Mouse (Mus musculus) brain, embryonic 18.5 days (tissue): ENCODE results near the gene Sept14.
"Not testable (repeated sequence)": the region's sequence is repeated elsewhere in the genome, so short reads cannot be mapped to it uniquely, and the experiment has no call there.

ENCODE experiments used
- DNase-seq: peaks from one replicate; pipeline ENCODE4 v3.0.0-alpha.2; 2012; ENCODE audit warnings: low read depth, low spot score

Sept14 gene

GRCm38 (mm10) chr5:129708412-129708811, at the start of gene Sept14:
Sept14 (minus strand) TSS chr5:129708512.
- no peak for DNase-seq

- no peak for DNase-seq
These were observed 48.6 kb upstream of the Sept14 start for GRCm38 (mm10) chr5:129756886-129757285.

GRCm38 (mm10) chr5:129744050-129744449, 35.7 kb upstream of the Sept14 start:
- DNase-seq = no peak

- DNase-seq = no peak
These were observed 34.7 kb upstream of the Sept14 start for GRCm38 (mm10) chr5:129742903-129743488.

GRCm38 (mm10) chr5:129740976-129741375, 32.7 kb upstream of the Sept14 start:
- no peak for DNase-seq

- DNase-seq = no peak
These were observed 22.7 kb upstream of the Sept14 start for GRCm38 (mm10) chr5:129731021-129731420.

GRCm38 (mm10) chr5:129730344-129730743, 22.0 kb upstream of the Sept14 start:
- DNase-seq = no peak

GRCm38 (mm10) chr5:129729286-129729685, 21.0 kb upstream of the Sept14 start:
- DNase-seq = no peak

GRCm38 (mm10) chr5:129726784-129727183, 18.5 kb upstream of the Sept14 start:
- no peak for DNase-seq

GRCm38 (mm10) chr5:129725774-129726392, 17.6 kb upstream of the Sept14 start:
- DNase-seq = no peak

- peak; percentile 47 for DNase-seq
These were observed 16.8 kb upstream of the Sept14 start, which contains the start of gene Nipsnap2 for GRCm38 (mm10) chr5:129724834-129725773. Nipsnap2 (plus strand) TSS chr5:129725063.

GRCm38 (mm10) chr5:129724268-129724667, 16.0 kb upstream of the Sept14 start:
- DNase-seq = no peak

- DNase-seq = no peak
These were observed 11.9 kb upstream of the Sept14 start for GRCm38 (mm10) chr5:129720176-129720575.

GRCm38 (mm10) chr5:129717016-129717415, 8.7 kb upstream of the Sept14 start:
- no peak for DNase-seq

- peak; percentile 89 for DNase-seq
These were observed 7.1 kb upstream of the Sept14 start, which contains the start of gene Mrps17 for GRCm38 (mm10) chr5:129715326-129715861. Mrps17 (plus strand) TSS chr5:129715497.

- DNase-seq = no peak
These were observed 4.9 kb downstream of the Sept14 start for GRCm38 (mm10) chr5:129703368-129703767.

- no peak for DNase-seq
These were observed 6.6 kb downstream of the Sept14 start for GRCm38 (mm10) chr5:129701706-129702105.

- DNase-seq = no peak
These were observed 7.8 kb downstream of the Sept14 start for GRCm38 (mm10) chr5:129700506-129700905.

- no peak for DNase-seq
These were observed 17.8 kb downstream of the Sept14 start for GRCm38 (mm10) chr5:129690528-129690927.

GRCm38 (mm10) chr5:129687621-129688020, 20.7 kb downstream of the Sept14 start:
- no peak for DNase-seq

GRCm38 (mm10) chr5:129685141-129685540, 23.2 kb downstream of the Sept14 start:
- not testable (repeated sequence) for DNase-seq

GRCm38 (mm10) chr5:129670036-129670458, 38.3 kb downstream of the Sept14 start, which contains the start of gene Zfp11:
Zfp11 (minus strand) TSS chr5:129670099.
- peak; percentile 60 for DNase-seq
